ENCODE assay signal across 15 mouse cellular contexts in genomic region chr3:52762549-52762948, GRCm38 (mm10).
DNase-seq lines count a peak whose midpoint lies in the region.
"Had no signal": no experiment of that assay in that cellular context is flagged by ENCODE, and none has a peak within 500 bp of the region (broad histone marks: within the 10 kb centered on the region; RNA-seq: fewer than 3 reads in every experiment).

No protein-coding gene starts in this region.

- peak; percentile 22 for DNase-seq in adrenal gland, postnatal 10 days
- DNase-seq in adrenal gland, postnatal 25 days = no peak
- peak; percentile 70 for DNase-seq in heart, adult 11 months
- DNase-seq in heart, postnatal 25 days (ENCODE audit: low spot score) = no peak
- DNase-seq in adipocyte (ENCODE audit: low spot score) = peak; percentile 25
- DNase-seq in spleen, postnatal 10 days (ENCODE audit: low spot score in 2 of 2) = no peak
- no peak for DNase-seq in frontal cortex, postnatal 36 days (ENCODE audit: low spot score in 2 of 2)
- DNase-seq: cerebellum, adult 11 months; cerebellum, adult 2 months; cerebellum, adult 9-11 months; cerebellum, postnatal 25 days; gastrocnemius, postnatal 14 days; heart, adult 2 months; heart, postnatal 14 days; kidney, adult 2 months had no signal

- intact Hi-C loops in heart, postnatal 25 days (cut with DNase I) = loop anchor here (5.0 kb wide), 1 partner anchor 80 kb away; no protein-coding TSS in a partner anchor

Comparison
In these comparisons a context has a peak if more than half of its experiments do, and no peak if none do; other contexts are left out.
1. DNase-seq: peak in adrenal gland, postnatal 10 days (single experiment), heart, adult 11 months (single experiment) and adipocyte (single experiment); none in adrenal gland, postnatal 25 days (single experiment), heart, postnatal 25 days (single experiment), spleen, postnatal 10 days (0 of 2) and frontal cortex, postnatal 36 days (0 of 2).